Mouse (Mus musculus) spleen, postnatal 0 days (tissue): ENCODE measurements around the gene Pikfyve. TPM values are rescaled to one million over a fixed set of nuclear protein-coding genes. Genes with fewer than 3 reads are reported as not detected.

Experiments
- polyA plus RNA-seq: library from polyadenylated mRNA; unstranded; fragments of >200 nt; fragmentation: Nextera tagmentation; extraction: Ambion mirVana; gene quantifications from 2 replicates; pipeline ENCODE4 v1.2.1, GENCODE M21; 2015

Gene Pikfyve
- polyA plus RNA-seq, result 6.3 and 6.9 TPM in 2 replicates

GRCm38 (mm10) chr1:65186287-65187073, at the start of gene Pikfyve, which contains the start of gene Idh1:
Gene Pikfyve (plus strand): TSS chr1:65186683.
Gene Idh1 (minus strand): TSS chr1:65186500.

DNA sequence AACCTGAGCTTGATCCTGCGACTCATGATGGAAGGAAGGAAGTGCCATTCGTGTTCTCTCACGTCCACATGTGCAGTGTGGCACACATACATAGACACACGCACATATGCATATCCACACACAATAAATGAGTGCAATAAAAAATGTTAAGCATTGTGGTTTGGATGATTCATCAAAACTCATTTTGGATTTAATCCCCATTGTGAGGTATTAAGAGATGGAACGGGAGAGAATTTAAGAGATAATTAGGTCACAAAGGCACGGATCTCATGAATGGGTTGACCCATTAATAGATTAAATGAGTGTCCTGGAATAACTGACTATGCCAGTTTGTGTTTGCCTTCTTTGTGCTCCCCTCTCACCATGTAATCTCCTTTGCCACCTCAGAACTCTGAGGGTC, 95.3 kb downstream of the Pikfyve start, which contains the start of gene Pth2r:
Gene Pth2r (plus strand): TSS at position 301 of the 400 bp plus-strand sequence.

Other genes starting within 250 kb of the Pikfyve start
- 5.8 and 6.0 TPM in 2 replicates for gene Plekhm3, start 229.9 kb upstream of the Pikfyve start, polyA plus RNA-seq
- gene Akr1cl, start 153.9 kb upstream of the Pikfyve start, polyA plus RNA-seq, result not detected in 2 replicates
- gene Cryge, start 135.5 kb upstream of the Pikfyve start, polyA plus RNA-seq, result not detected in 2 replicates
- gene Crygd, start 123.2 kb upstream of the Pikfyve start, polyA plus RNA-seq, result not detected in 2 replicates
- gene Crygc, start 113.0 kb upstream of the Pikfyve start, polyA plus RNA-seq, result not detected in 2 replicates
- not detected in 2 replicates for gene Crygb, start 104.4 kb upstream of the Pikfyve start, polyA plus RNA-seq
- not detected in 2 replicates for gene Cryga, start 83.3 kb upstream of the Pikfyve start, polyA plus RNA-seq
- 0.17 TPM in 1 of 2 replicates, not detected in the other for gene Gm28845, start 67.1 kb upstream of the Pikfyve start, polyA plus RNA-seq
- gene D630023F18Rik, start 63.5 kb upstream of the Pikfyve start, polyA plus RNA-seq, result 0.23 and 0.31 TPM in 2 replicates
- 29.1 and 38.1 TPM in 2 replicates for gene Idh1, start 183 bp upstream of the Pikfyve start, polyA plus RNA-seq
- gene Pth2r, start 95.4 kb downstream of the Pikfyve start, polyA plus RNA-seq, result not detected in 2 replicates